Comparison of ENCODE assay signal across 30 mouse cellular contexts in the genomic region with DNA sequence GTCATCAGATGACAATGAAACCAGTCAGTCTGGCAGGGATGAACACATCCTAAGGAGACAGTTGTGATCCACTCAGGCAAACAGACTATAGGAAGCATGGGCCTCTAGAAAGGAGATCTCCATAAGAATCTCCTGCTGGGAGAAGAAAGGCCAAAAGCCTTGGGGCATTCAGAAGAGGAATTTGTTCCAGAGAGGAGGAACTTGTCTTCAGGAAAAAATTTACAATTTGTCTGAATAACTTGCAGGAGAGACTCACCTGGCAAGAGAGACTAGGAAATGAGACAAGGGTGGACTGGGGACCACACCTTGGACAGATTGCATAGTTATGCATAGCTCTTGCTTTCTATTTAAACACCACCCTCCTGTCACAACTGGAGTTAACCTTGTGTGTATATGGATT.
"Had no signal": no experiment of that assay in that cellular context is flagged by ENCODE, and none has a peak within 500 bp of the region (broad histone marks: within the 10 kb centered on the region; RNA-seq: fewer than 3 reads in every experiment).

No protein-coding gene starts in this region.

- H3K4me2 ChIP-seq: heart, embryonic 12.5 days; heart, embryonic 13.5 days; heart, embryonic 15.5 days; hindbrain, embryonic 12.5 days; hindbrain, embryonic 13.5 days; hindbrain, embryonic 14.5 days; hindbrain, embryonic 15.5 days; intestine, embryonic 15.5 days; kidney, embryonic 15.5 days had no signal

- H3K36me3 ChIP-seq: heart, embryonic 12.5 days; heart, embryonic 13.5 days; heart, embryonic 15.5 days; hindbrain, embryonic 10.5 days; hindbrain, embryonic 12.5 days; hindbrain, embryonic 13.5 days; hindbrain, embryonic 15.5 days; intestine, embryonic 15.5 days; kidney, embryonic 15.5 days had no signal

- DNase-seq: heart, postnatal 10 days; heart, postnatal 14 days; heart, postnatal 36 days; heart, postnatal 4 days; kidney, adult 11 months; kidney, adult 18-20 months; kidney, adult 8-10 months; kidney, postnatal 10 days; kidney, postnatal 25 days; kidney, postnatal 36 days; kidney, postnatal 4 days; layer of hippocampus, adult 9-11 months; layer of hippocampus, postnatal 36 days had no signal

- H3K9me3 ChIP-seq: heart, embryonic 12.5 days; heart, embryonic 13.5 days; heart, embryonic 15.5 days; hindbrain, embryonic 10.5 days; hindbrain, embryonic 12.5 days; hindbrain, embryonic 13.5 days; hindbrain, embryonic 15.5 days; intestine, embryonic 15.5 days; kidney, embryonic 15.5 days had no signal

- H3K4me3 ChIP-seq: heart, embryonic 12.5 days; heart, embryonic 13.5 days; heart, embryonic 15.5 days; hindbrain, embryonic 10.5 days; hindbrain, embryonic 12.5 days; hindbrain, embryonic 13.5 days; hindbrain, embryonic 15.5 days; intestine, embryonic 15.5 days; kidney, embryonic 15.5 days; layer of hippocampus, adult 2 months; left cerebral cortex, adult 2 months had no signal

- H3K27ac ChIP-seq: heart, embryonic 13.5 days; heart, embryonic 15.5 days; hindbrain, embryonic 10.5 days; hindbrain, embryonic 12.5 days; hindbrain, embryonic 13.5 days; hindbrain, embryonic 14.5 days; hindbrain, embryonic 15.5 days; hindbrain, postnatal 0 days; intestine, embryonic 15.5 days; kidney, embryonic 15.5 days; kidney, postnatal 0 days; layer of hippocampus, adult 2 months; left cerebral cortex, adult 2 months had no signal

- H3K9ac ChIP-seq: heart, embryonic 12.5 days; heart, embryonic 13.5 days; heart, embryonic 15.5 days; hindbrain, embryonic 12.5 days; hindbrain, embryonic 13.5 days; hindbrain, embryonic 14.5 days; hindbrain, embryonic 15.5 days; intestine, embryonic 15.5 days; kidney, embryonic 15.5 days had no signal

- H3K27me3 ChIP-seq: heart, embryonic 12.5 days; heart, embryonic 13.5 days; heart, embryonic 15.5 days; hindbrain, embryonic 12.5 days; hindbrain, embryonic 13.5 days; hindbrain, embryonic 15.5 days; intestine, embryonic 15.5 days; kidney, embryonic 15.5 days had no signal

- H3K4me1 ChIP-seq: heart, embryonic 12.5 days; heart, embryonic 15.5 days; hindbrain, embryonic 13.5 days; hindbrain, embryonic 15.5 days; intestine, embryonic 15.5 days had no signal

- ATAC-seq: hindbrain, embryonic 16.5 days; hindbrain, postnatal 0 days; intestine, embryonic 15.5 days; intestine, embryonic 16.5 days; intestine, postnatal 0 days had no signal
